Mouse (Mus musculus) right cerebral cortex, postnatal 25 days (tissue): ENCODE data around the gene Brd3os.

ENCODE experiments used
- DNase-seq: peaks from one replicate; pipeline ENCODE4 v3.0.0; 2022

Gene Brd3os

GRCm38 (mm10) chr2:27469292-27469990 lies 27.3 kb downstream of the Brd3os start:
- DNase-seq = no peak

DNA sequence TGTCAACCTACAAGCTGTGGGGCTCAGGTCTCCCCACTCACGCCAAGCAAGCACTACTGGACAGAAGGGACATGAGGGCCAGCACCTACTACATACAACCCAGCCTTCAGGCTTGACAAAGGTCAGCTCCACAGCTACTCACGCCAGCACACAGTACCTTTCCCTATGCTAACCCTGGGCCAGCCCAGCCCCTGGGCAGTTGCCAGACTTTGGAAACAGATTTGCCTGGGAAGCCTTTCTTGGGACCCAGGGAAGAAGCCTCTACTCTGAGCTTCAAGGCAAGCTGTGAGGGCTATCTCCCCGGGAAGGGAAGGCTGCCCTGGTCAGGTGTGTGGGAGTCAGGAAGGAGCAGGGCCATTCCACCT lies 27.8 kb downstream of the Brd3os start:
- no peak for DNase-seq

GRCm38 (mm10) chr2:27470535-27470934 lies 28.4 kb downstream of the Brd3os start:
- DNase-seq = no peak

DNA sequence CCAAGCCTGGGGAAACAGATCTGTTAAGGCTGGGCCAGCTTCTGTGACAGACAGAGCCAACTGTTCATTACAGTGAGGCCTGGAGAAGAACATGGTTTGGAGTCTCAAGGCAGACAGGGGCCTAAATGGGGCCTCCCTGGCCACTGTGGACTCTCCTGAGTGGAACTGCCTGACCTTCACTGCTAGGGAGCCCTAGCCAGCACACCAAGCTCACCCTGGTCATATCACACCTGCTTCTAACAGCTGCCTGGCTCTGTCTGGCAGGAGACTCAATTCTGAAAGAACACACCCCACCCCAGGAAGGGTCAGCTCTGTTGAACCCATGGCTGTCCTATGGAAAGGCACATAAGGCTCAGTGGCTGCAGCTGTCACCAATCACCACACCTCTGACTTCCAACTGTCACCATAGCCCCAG lies 29.1 kb downstream of the Brd3os start:
- DNase-seq = no peak

- no peak for DNase-seq
These were observed 31.1 kb downstream of the Brd3os start for GRCm38 (mm10) chr2:27473061-27473765.

DNA sequence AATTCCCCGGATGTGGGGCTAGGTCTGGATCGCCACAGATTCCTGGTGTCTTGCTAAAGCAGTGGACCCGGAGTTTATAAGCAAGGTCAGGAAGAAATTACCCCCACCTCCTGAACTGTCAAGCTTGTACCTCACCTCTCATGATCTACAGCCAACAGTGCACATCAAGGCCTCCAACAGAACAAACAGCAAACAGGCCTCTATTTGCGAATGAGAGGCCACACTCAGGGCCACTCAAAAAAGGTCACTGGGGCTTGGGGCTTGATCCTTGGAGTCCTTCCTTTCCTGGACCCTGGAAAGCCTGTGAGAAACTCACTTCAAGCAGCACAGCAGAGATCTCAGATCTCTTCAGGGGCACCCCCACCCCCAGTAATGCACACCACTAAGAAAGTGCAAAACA lies 31.8 kb downstream of the Brd3os start:
- no peak for DNase-seq

DNA sequence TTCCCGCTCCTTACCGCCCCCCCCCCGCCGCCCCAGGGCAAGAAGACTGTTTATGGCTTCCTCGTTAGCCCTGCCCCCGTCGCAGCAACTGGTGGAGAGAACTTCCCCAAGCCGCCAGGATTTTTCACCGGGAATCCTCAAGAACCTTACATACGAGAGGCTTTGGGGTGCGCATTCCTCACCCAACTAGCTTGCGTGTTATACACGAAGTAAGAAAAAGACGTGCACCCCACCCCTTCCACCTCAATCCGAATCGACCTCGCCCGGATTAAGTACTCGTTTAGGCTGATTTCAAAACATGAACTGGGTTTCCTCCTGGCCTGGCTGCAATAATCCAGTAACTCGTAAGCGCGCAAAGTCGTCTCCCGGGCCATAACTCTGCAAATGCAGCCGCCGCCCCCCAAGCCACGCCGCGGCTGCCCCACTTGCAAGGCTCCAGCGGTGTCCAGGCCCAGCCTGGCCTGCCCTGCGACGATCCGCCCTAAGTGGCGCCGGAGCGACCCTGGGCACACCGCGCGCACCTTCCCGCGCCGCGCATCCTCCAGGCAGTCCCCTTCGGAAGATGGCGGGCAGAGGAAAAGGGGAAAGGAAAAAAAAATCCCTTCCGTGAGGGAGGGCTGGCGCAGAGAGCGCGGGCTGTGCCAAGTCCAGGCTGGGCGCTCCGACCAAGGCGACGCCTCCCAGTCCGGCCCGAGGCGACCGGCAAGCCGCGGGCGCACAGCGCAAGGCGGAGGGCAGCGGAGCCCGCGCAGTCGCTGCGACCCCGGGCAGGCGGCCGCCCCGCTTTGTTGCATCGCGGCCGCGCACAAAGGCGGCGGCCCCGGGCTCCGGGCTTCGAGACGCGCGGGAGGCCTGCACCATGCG lies 32.7 kb downstream of the Brd3os start:
- DNase-seq = peak; percentile 25

GRCm38 (mm10) chr2:27475495-27476302 lies 33.6 kb downstream of the Brd3os start:
- DNase-seq = peak; percentile 94

DNA sequence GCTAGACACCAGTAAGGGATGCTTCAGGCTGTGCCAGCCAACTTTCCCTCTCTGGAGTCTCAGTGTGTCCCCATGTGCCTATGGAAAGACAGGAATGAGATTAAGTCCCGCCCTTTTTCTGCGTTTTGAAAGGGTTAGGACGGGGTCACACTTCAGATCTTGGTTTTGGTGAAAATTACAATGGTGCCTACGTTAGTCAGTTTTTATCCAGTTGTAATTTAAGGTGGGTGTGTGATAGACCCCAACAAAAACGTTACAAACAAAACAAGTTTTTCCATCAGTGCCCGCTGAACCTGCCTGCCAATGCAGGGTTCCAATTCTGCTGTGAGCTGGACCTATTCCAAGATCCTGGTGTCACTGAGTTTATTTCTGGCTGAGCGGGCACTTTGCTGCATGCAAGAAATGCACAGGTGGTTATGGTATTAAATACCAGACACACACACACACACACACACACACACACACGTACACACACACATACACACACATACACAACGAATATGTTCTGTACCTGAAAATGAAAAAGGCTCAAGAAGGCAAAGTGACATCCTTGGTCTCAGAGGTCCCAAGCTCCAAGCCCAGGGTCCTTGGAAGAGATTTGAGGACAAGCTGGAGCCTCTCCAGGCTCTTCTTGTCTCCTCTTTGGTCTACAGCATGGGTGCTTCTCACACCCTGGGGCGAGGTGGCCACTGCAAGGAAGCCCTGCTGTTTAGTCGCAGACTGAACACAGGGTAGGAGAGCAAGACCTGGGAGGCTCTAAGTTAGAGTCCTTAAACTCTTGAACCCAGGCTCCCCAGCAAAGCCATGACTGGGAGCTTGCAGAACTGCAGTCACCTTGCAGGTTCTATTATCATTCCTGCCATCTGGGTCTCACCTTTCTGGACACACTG lies 34.4 kb downstream of the Brd3os start:
- no peak for DNase-seq

DNA sequence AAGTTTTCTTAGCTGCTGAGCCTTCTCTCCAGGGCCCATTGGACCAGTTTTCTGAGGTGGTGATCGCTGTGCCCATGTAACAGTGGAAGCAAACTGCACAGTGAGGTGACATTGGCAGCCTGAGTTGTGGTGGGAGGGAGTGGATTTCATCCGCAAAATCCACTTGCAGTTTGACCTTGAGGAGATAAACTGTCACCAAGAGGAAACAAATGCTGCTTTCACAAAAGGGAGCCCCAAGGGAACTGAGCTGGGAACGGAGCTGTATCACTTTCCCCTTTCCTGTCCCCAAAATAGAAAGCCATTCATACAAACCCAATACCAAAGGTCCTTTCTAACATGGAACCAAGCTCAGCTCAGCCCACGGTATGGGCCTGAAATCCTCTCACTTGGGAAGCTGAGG lies 37.7 kb downstream of the Brd3os start:
- DNase-seq = no peak

DNA sequence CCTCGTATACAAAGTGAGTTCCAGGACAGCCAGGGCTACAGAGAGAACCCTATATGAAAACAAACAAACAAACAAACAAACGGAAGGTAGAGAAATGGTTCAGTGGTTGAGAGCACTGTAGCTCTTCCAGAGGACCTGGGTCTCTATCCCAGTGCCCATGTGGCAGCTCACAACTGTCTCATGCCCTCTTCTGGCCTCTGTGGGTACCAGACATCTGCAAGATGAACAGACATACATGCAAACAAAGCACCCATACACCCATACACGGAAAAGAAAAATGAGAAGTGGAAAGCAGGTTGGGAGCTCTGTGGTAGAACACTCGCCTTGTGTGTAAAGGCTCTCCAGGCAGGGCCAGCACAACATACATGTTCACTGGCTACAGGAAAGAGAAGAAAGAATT lies 38.2 kb downstream of the Brd3os start:
- no peak for DNase-seq

DNA sequence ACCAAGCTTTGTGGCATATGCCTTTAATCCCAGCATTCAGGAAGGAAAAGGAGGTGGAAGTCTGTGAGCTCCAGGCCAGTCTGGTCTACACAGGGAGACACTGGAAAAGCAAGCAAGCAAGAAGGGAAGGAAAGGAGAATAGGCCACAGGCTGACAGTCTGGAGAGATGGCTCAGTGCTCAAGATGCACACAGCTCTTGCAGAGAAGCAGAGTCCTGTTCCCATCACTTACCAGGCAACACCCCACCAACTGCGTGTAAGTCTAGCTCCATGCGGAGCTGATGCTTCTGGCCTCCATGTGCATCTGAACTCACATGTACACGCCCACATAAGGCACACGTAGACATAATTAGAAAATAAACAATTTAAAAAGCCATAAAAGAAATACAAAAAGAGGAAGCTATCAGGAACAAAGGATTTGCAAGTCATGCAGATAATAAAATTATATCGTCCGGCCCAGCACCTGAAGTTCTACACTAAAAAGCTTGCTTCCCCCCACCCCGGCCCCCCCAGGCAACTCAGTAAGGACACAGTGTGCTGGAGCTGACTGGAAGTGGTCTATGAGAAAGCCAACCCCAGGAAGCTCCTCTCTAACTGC lies 40.2 kb downstream of the Brd3os start:
- DNase-seq = no peak

DNA sequence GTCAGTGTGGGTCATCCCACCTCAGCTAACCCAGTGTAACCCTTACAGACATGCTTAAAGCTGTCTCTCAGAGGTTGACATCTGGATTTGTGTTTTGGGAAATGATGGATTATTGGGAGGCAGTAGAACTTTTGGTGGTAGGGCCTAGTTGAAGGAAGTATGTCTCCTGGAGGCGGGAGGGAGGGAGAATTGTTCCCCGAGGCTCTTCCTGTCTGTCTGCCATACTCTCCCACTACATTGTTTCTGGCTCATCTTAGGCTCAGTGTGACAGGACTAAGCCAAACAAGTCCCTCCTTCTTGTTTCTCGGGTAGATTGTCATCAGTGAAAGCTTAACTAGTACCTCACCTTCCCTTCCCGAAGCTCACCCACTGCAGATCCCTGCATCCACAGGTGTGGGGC lies 44.6 kb downstream of the Brd3os start:
- no peak for DNase-seq

GRCm38 (mm10) chr2:27487336-27488049 lies 45.4 kb downstream of the Brd3os start:
- DNase-seq = no peak

DNA sequence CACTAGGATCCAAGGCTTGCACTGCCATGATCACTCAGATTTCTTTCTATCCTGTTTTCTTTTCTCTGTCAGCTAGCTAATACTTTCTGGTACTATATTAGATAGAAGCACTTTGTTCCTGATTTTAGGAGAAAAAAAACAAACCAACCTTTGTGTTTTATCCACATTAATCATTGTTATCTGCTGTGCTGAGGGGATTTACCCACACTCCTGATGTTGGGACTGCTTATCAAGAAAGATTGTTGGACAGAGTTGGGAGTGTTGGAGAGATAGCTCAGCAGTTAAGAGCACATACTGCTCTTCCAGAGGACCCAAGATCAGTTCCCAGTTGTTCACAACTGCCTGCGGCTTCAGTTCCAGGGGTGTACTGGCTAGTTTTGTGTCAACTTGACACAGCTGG lies 46.2 kb downstream of the Brd3os start:
- no peak for DNase-seq

DNA sequence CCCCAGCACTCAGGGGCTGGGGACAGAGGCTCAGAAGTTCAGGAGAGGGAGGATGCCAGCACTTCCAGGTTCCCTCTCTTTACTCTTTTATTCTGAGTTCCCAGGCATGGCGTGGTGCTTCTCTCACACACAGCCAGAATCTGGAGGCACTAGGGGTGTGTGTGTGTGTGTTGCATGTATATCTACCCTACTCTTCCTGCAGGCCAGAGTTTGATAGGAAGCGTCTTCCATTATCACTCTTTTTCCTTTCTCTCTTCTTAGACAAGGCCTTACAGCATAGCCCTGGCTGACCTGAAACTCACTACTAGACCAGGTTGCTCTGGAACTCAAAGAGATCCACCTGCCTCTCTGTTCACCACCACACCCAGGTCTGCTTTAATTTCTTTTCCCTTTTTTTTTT lies 48.8 kb downstream of the Brd3os start:
- DNase-seq = no peak
